Mouse (Mus musculus) cerebellum, adult 9-10 months (tissue): ENCODE results near the gene Olfr358.

Experiments used
- DNase-seq: peaks from one replicate; pipeline ENCODE4 v3.0.0; 2022

Olfr358 gene

DNA sequence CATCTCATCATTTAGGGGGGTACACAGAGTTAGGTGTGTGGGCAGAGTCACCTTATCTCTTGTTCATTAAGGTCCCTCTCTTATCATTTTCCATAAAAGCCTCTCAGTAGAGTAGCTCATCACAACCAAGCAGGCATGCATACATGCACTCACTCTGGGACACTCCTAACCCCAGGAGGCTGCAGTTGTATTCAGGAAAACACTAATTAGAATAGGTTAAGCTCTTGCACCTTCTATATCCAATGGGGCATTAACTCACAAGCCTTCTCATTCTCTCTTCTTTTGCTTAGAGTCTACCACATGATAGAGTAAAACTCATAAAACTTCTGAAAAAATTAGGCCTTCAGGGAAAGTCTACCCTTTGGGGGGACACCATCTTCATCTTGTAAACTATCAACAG, at the start of gene Olfr358:
Gene Olfr358, minus strand, starts transcription at position 101 of the 400 bp plus-strand sequence.
- no peak for DNase-seq

DNA sequence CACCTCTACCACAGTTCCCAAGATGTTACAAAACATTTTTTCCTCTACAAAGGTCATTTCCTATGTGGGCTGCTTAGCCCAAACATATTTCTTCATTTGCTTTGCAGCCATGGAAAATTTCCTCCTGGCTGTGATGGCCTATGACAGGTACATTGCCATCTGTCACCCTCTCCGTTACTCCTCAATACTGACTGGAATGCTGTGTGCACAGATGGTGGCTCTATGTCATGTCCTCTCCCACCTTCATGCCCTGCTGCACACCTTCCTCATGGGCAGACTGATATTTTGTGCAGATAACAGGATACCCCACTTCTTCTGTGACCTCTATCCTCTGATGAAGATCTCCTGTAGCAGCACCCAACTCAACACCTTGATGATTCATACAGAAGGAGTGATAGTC, 12.1 kb downstream of the Olfr358 start:
- peak; percentile 48 for DNase-seq

DNA sequence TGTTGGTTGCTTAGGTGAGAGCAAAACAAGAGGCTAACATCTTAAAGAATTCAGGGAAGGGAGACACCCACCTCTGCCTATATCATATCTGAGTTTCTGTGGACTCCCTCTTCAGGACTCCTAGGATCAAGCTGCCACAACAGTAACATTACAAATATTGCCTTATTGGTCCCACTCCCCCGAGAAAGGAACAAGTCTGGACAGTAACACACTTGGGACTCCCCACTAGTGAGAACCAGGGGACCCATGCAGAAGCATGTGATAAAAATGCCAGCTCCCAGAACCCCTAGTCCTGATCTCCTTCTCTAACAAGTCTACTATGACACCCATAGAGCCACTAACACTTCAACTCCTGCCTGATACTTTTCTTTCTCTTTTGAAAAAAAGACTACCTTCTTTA, 15.6 kb downstream of the Olfr358 start, which contains the start of gene Olfr357:
Gene Olfr357, plus strand, starts transcription at position 301 of the 400 bp plus-strand sequence.
- no peak for DNase-seq
